Mouse (Mus musculus) limb, embryonic 10.5 days (tissue): Measurements from ENCODE around the gene Tmem81. TPM values are rescaled to one million over a fixed set of nuclear protein-coding genes. Genes with fewer than 3 reads are reported as not detected.
A peak's percentile ranks its signal among the peaks of the same experiment; 100 is the strongest.
"Not testable (repeated sequence)": the region's sequence is repeated elsewhere in the genome, so short reads cannot be mapped to it uniquely, and the experiment has no call there.

Experiments used
- DNase-seq: peaks from one replicate; pipeline ENCODE4 v3.0.0-alpha.2; 2017; ENCODE audit warnings: low spot score
- H3K27ac ChIP-seq: fragments of 300-500 bp; sonication (generic); 2 replicates; pipeline ENCODE4 v1.5.1; 2016; ENCODE audit warnings: mild to moderate bottlenecking
- H3K27me3 ChIP-seq: fragments of 300-500 bp; sonication (generic); 2 replicates; pipeline ENCODE4 v1.6.1; 2016; ENCODE audit warnings: low read depth, mild to moderate bottlenecking; ENCODE audit not compliant: poor library complexity, severe bottlenecking
- H3K36me3 ChIP-seq: fragments of 300-500 bp; sonication (generic); 2 replicates; pipeline ENCODE4 v1.6.1; 2016; ENCODE audit warnings: mild to moderate bottlenecking, moderate library complexity
- H3K4me1 ChIP-seq: fragments of 300-500 bp; sonication (generic); 2 replicates; pipeline ENCODE4 v1.6.1; 2016
- H3K4me3 ChIP-seq: fragments of 300-500 bp; sonication (generic); 2 replicates; pipeline ENCODE4 v1.5.1; 2016; ENCODE audit warnings: mild to moderate bottlenecking, moderate library complexity
- H3K9me3 ChIP-seq: fragments of 300-500 bp; sonication (generic); replicated peaks from 2 replicates; pipeline ENCODE4 v1.6.1; 2016; ENCODE audit warnings: mild to moderate bottlenecking
- WGBS: fragments of 180-500 bp; shearing (Covaris S2); methylation state at CpG from one replicate; pipeline ENCODE4 v1.1.7; 2016; 5-methylcytosine and 5-hydroxymethylcytosine counted together
- polyA plus RNA-seq: library from polyadenylated mRNA; unstranded; fragments of >200 nt; fragmentation: Nextera tagmentation; extraction: Ambion mirVana; gene quantifications from 2 replicates; pipeline ENCODE4 v1.2.1, GENCODE M21; 2016

Gene Tmem81
- polyA plus RNA-seq = 1.5 and 1.7 TPM in 2 replicates

GRCm38 (mm10) chr1:132506058-132506457, at the start of gene Tmem81:
Gene Tmem81, plus strand, starts transcription at chr1:132506230.
- no peaks in the 10 kb centered on the region for H3K27me3 ChIP-seq
- H3K4me1 ChIP-seq = peaks cover 2% of the 10 kb centered on the region; the same call in 1 of the 2 replicates
- H3K9me3 ChIP-seq = no peaks in the 10 kb centered on the region
- WGBS = 91% methylated on average over 7 of the region's 7 CpGs
- peaks cover 75% of the 10 kb centered on the region for H3K36me3 ChIP-seq
- H3K27ac ChIP-seq = no peak within 1 kb of the TSS
- no peak for DNase-seq
- no peak within 1 kb of the TSS for H3K4me3 ChIP-seq

- DNase-seq = no peak
- Histone ChIP-seq H3K4me3 (no peak overlapping the region), H3K27ac (no peak overlapping the region), H3K27me3 (no peaks in the 10 kb centered on the region), H3K4me1 (no peaks in the 10 kb centered on the region), H3K9me3 (no peaks in the 10 kb centered on the region), H3K36me3 (peaks cover 64% of the 10 kb centered on the region)
- WGBS = 76% methylated on average over 5 of the region's 5 CpGs
Observed at GRCm38 (mm10) chr1:132464651-132465050, 41.4 kb upstream of the Tmem81 start.

DNA sequence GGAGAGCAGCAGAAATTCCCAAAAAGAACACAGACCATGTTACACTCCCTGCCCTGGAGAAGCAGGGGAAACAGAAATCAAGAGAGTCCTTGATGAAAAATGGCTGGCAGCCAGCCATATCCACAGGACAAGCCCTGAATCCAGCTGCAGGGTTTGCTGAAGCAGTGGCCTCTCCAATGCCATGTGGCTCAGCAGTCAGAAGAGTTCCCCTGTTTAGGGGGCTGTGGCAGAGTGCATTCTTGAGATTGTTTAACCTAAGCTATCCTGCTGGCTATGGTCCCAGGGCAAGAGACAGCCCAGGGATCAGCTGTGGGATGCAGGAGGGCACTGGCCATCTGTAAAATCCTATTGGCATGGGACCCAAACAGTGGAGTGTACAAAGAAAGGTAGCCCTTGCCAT, 37.1 kb upstream of the Tmem81 start:
- DNase-seq = no peak
- Histone ChIP-seq H3K27me3 (no peaks in the 10 kb centered on the region), H3K4me3 (no peak overlapping the region), H3K36me3 (peaks cover 28% of the 10 kb centered on the region), H3K9me3 (no peaks in the 10 kb centered on the region), H3K27ac (no peak overlapping the region), H3K4me1 (no peaks in the 10 kb centered on the region)

- no peak for DNase-seq
- H3K27ac ChIP-seq = no peak overlapping the region
- 90% methylated on average over 7 of the region's 7 CpGs for WGBS
- H3K9me3 ChIP-seq = no peaks in the 10 kb centered on the region
- no peaks in the 10 kb centered on the region for H3K4me1 ChIP-seq
- no peak overlapping the region for H3K4me3 ChIP-seq
- H3K27me3 ChIP-seq = no peaks in the 10 kb centered on the region
- H3K36me3 ChIP-seq = peaks cover 22% of the 10 kb centered on the region
Observed at GRCm38 (mm10) chr1:132469519-132469918, 36.5 kb upstream of the Tmem81 start.

GRCm38 (mm10) chr1:132470031-132470430, 36.0 kb upstream of the Tmem81 start:
- not testable (repeated sequence) for H3K27ac ChIP-seq, H3K9me3 ChIP-seq, H3K4me3 ChIP-seq, H3K4me1 ChIP-seq, H3K27me3 ChIP-seq, DNase-seq
- peaks cover 17% of the 10 kb centered on the region for H3K36me3 ChIP-seq
- 85% methylated on average over 1 of the region's 1 CpGs for WGBS

- peaks cover 9% of the 10 kb centered on the region; the same call in 1 of the 2 replicates for H3K36me3 ChIP-seq
- no peak overlapping the region for H3K4me3 ChIP-seq
- H3K27ac ChIP-seq = no peak overlapping the region
- 91% methylated on average over 2 of the region's 2 CpGs for WGBS
- H3K9me3 ChIP-seq = no peaks in the 10 kb centered on the region
- DNase-seq = no peak
- H3K4me1 ChIP-seq = peaks cover 5% of the 10 kb centered on the region; the same call in 1 of the 2 replicates
- no peaks in the 10 kb centered on the region for H3K27me3 ChIP-seq
Observed at GRCm38 (mm10) chr1:132471032-132471431, 35.0 kb upstream of the Tmem81 start.

- Histone ChIP-seq H3K36me3 (peaks cover 7% of the 10 kb centered on the region; the same call in 1 of the 2 replicates), H3K27ac (no peak overlapping the region), H3K27me3 (no peaks in the 10 kb centered on the region), H3K4me1 (peaks cover 10% of the 10 kb centered on the region; the same call in 1 of the 2 replicates), H3K4me3 (no peak overlapping the region), H3K9me3 (no peaks in the 10 kb centered on the region)
- 92% methylated on average over 5 of the region's 5 CpGs for WGBS
- no peak for DNase-seq
Observed at GRCm38 (mm10) chr1:132471499-132471898, 34.5 kb upstream of the Tmem81 start.

- Histone ChIP-seq H3K4me3 (no peak overlapping the region), H3K27ac (no peak overlapping the region), H3K36me3 (no peaks in the 10 kb centered on the region), H3K27me3 (no peaks in the 10 kb centered on the region), H3K9me3 (no peaks in the 10 kb centered on the region), H3K4me1 (peaks cover 10% of the 10 kb centered on the region; the same call in 1 of the 2 replicates)
- no peak for DNase-seq
- 61% methylated on average over 5 of the region's 5 CpGs for WGBS
Observed at GRCm38 (mm10) chr1:132472537-132472936, 33.5 kb upstream of the Tmem81 start.

- no peak overlapping the region for H3K27ac ChIP-seq
- no peaks in the 10 kb centered on the region for H3K27me3 ChIP-seq
- no peak overlapping the region for H3K4me3 ChIP-seq
- peaks cover 20% of the 10 kb centered on the region for H3K4me1 ChIP-seq
- no peaks in the 10 kb centered on the region for H3K9me3 ChIP-seq
- no peaks in the 10 kb centered on the region for H3K36me3 ChIP-seq
- 97% methylated on average over 1 of the region's 1 CpGs for WGBS
- DNase-seq = no peak
Observed at GRCm38 (mm10) chr1:132474496-132474895, 31.5 kb upstream of the Tmem81 start.

GRCm38 (mm10) chr1:132476575-132476927, 29.5 kb upstream of the Tmem81 start:
- DNase-seq = no peak
- Histone ChIP-seq H3K36me3 (no peaks in the 10 kb centered on the region), H3K27ac (peak overlapping the region; percentile 92), H3K4me1 (peaks cover 20% of the 10 kb centered on the region), H3K4me3 (peak overlapping the region; percentile 74), H3K27me3 (no peaks in the 10 kb centered on the region), H3K9me3 (no peaks in the 10 kb centered on the region)
- 6% methylated on average over 9 of the region's 9 CpGs for whole genome bisulfite sequencing

DNA sequence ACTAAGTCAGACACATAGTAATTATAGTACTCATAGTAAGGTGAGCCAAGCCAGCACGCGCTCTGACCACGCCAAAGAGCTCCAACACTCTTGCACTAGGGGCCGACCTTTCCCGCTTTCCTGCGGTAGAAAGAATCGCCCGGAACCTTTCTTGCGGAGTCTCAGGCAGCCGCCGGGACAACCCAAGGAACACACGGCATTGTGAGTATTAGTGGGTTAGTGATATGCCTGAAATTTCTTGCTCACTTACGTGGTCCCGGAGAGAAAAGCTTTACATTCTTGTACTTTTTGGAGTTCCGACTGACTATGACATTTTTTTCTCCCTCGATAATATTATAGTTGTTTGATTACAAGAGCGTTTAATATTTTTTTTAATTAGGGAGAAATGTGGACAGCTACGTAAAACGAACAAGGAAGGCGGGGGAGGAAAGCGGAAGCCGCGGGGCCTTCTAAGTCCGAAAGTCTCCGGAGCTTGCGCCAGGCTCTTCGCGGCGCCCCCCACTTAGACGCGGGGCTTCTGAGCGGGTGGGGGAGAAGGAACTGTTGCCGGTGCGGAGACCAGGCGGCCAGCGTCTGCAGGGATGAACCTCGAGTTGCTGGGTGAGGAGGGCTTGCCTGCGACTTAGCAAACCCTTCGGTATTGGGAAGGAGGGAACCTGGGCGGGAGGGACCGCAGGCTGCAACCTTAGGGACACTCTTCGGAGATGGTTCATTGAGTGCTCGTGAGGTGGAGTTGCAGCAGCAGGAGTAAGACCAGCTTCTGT, 28.9 kb upstream of the Tmem81 start, which contains the start of gene Rbbp5:
Rbbp5 (plus strand) TSS at position 438 of the 764 bp plus-strand sequence.
- DNase-seq = peak; percentile 89
- under 1% methylated on average over 43 of the region's 43 CpGs for WGBS

DNA sequence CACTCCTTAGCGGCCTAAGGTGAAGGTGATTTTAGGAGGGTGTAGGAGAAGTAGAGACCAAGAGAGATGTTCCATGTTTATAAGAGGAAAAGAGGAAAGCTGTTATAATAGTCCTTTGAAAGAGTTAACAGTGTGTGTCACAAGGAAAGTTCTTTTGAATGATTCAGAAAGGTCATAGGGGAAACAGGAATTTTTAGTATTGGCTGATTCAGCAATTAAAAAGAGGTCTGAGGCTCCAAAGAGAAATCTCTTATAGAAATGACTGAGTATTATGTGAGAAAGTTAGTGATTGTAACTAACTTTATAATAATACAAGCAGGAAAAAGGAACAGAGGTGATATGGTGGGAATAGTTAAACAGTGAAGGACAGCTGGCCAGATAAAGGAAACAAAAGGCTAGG, 26.6 kb upstream of the Tmem81 start:
- 85% methylated on average over 1 of the region's 1 CpGs for WGBS
- H3K27ac ChIP-seq = no peak overlapping the region
- no peaks in the 10 kb centered on the region for H3K27me3 ChIP-seq

More for the DNA sequence above, 28.9 kb upstream of the Tmem81 start, which contains the start of gene Rbbp5:
- Histone ChIP-seq H3K36me3 (no peaks in the 10 kb centered on the region), H3K4me3 (peak within 1 kb of the TSS; percentile 74), H3K27me3 (no peaks in the 10 kb centered on the region), H3K9me3 (no peaks in the 10 kb centered on the region), H3K27ac (peak within 1 kb of the TSS; percentile 92), H3K4me1 (peaks cover 20% of the 10 kb centered on the region)

GRCm38 (mm10) chr1:132481619-132482018, 24.4 kb upstream of the Tmem81 start:
- DNase-seq = no peak
- no peaks in the 10 kb centered on the region for H3K9me3 ChIP-seq
- WGBS = 90% methylated on average over 2 of the region's 2 CpGs
- peaks cover 32% of the 10 kb centered on the region for H3K36me3 ChIP-seq
- peaks cover 10% of the 10 kb centered on the region for H3K4me1 ChIP-seq
- H3K4me3 ChIP-seq = no peak overlapping the region
- no peak overlapping the region for H3K27ac ChIP-seq
- H3K27me3 ChIP-seq = no peaks in the 10 kb centered on the region

More for the DNA sequence above, 26.6 kb upstream of the Tmem81 start:
- no peak for DNase-seq
- Histone ChIP-seq H3K4me1 (peaks cover 20% of the 10 kb centered on the region), H3K9me3 (no peaks in the 10 kb centered on the region), H3K36me3 (peaks cover 10% of the 10 kb centered on the region), H3K4me3 (no peak overlapping the region)
